Mouse (Mus musculus) megakaryocyte, embryonic 14.5 days (primary cell): ENCODE measurements around the gene Bod1l. TPM values are rescaled to one million over a fixed set of nuclear protein-coding genes. Genes with fewer than 3 reads are reported as not detected.

Experiments used
- H3K27me3 ChIP-seq: replicated peaks from 2 replicates; pipeline ENCODE3; 2012; ENCODE audit warnings: inconsistent platforms
- H3K36me3 ChIP-seq: replicated peaks from 2 replicates; pipeline ENCODE3; 2012; ENCODE audit warnings: low read length, inconsistent platforms, mixed read lengths
- H3K4me1 ChIP-seq: 2 replicates; pipeline ENCODE4 v1.6.1; 2012; ENCODE audit warnings: inconsistent platforms
- H3K4me3 ChIP-seq: replicated peaks from 2 replicates; pipeline ENCODE3; 2012; ENCODE audit warnings: moderate library complexity, mild to moderate bottlenecking, inconsistent platforms
- H3K9me3 ChIP-seq: 2 replicates; pipeline ENCODE4 v1.6.1; 2012; ENCODE audit warnings: inconsistent platforms
- FLI1 ChIP-seq: IDR thresholded peaks from 2 replicates; pipeline ENCODE4 v1.6.1; 2012; ENCODE audit warnings: low read length, inconsistent platforms, mixed read lengths
- GATA1 ChIP-seq: IDR thresholded peaks from 3 replicates; pipeline ENCODE4 v1.6.1; 2012; ENCODE audit warnings: mixed read lengths, low read length, inconsistent platforms, borderline replicate concordance
- polyA plus RNA-seq: library from polyadenylated mRNA; stranded (reverse); fragments of >175 nt; gene quantifications from 2 replicates; pipeline ENCODE4 v1.2.3, GENCODE M21; 2012; ENCODE audit warnings: low replicate concordance; ENCODE audit not compliant: insufficient read depth

Bod1l gene
- polyA plus RNA-seq, 1 experiment: 9.8 TPM

DNA sequence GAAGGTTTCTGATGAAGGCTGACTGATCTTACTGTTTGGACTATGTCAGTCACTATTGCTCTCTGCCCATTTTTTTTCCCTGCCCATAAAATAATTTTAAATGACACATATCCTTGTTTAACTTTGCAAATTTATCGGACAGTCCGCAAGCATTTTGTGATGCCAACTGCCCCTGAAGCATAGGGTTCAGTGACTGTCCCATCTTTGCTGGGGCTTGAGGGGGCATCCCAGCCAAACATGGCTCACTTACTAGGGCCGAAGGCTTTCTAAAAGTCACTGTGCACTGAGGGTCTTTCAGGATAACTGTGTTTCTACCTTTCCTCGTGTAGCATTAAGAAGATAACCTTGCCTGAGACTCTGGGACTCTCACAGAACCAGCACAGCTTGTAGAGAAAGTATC, 91.4 kb downstream of the Bod1l start:
- H3K4me1 ChIP-seq: peaks cover 31% of the 10 kb centered on the region
- H3K9me3 ChIP-seq: peaks cover 15% of the 10 kb centered on the region
- TF ChIP-seq GATA1 (no peak), FLI1 (no peak)
- no peaks in the 10 kb centered on the region for H3K36me3 ChIP-seq
- H3K27me3 ChIP-seq: peaks cover 97% of the 10 kb centered on the region
- no peak overlapping the region for H3K4me3 ChIP-seq

- TF ChIP-seq GATA1 (no peak), FLI1 (no peak)
- peaks cover 8% of the 10 kb centered on the region for H3K9me3 ChIP-seq
- H3K4me3 ChIP-seq: peak overlapping the region; percentile 14
- H3K36me3 ChIP-seq: no peaks in the 10 kb centered on the region
- peaks cover 17% of the 10 kb centered on the region for H3K4me1 ChIP-seq
- peaks cover 70% of the 10 kb centered on the region for H3K27me3 ChIP-seq
These were observed 99.0 kb downstream of the Bod1l start for GRCm38 (mm10) chr5:41744898-41745780.

- Histone ChIP-seq H3K9me3 (no peaks in the 10 kb centered on the region; the same call in 1 of the 2 replicates), H3K27me3 (peaks cover 61% of the 10 kb centered on the region), H3K4me1 (peaks cover 20% of the 10 kb centered on the region), H3K4me3 (no peak overlapping the region), H3K36me3 (no peaks in the 10 kb centered on the region)
- no peak for TF ChIP-seq FLI1
- TF ChIP-seq GATA1: no peak
These were observed 99.9 kb downstream of the Bod1l start for GRCm38 (mm10) chr5:41744234-41744633.

- no peaks in the 10 kb centered on the region; the same call in 1 of the 2 replicates for H3K9me3 ChIP-seq
- peaks cover 8% of the 10 kb centered on the region for H3K27me3 ChIP-seq
- H3K36me3 ChIP-seq: no peaks in the 10 kb centered on the region
- 0 out of 2 replicates have a peak, but pooled peaks cover 4% of the 10 kb centered on the region for H3K4me1 ChIP-seq
- no peak for TF ChIP-seq GATA1
- TF ChIP-seq FLI1: no peak
- peak overlapping the region; percentile 59 for H3K4me3 ChIP-seq
These were observed 105.3 kb downstream of the Bod1l start for GRCm38 (mm10) chr5:41738817-41739216.

Other genes with a start within 250 kb of the Bod1l start
- 42.6 and 132 TPM in 2 replicates for gene Rab28, start 136.2 kb downstream of the Bod1l start, polyA plus RNA-seq
- not detected in 2 replicates for gene Nkx3-2, start 79.8 kb downstream of the Bod1l start, polyA plus RNA-seq
- not detected in 2 replicates for gene Gm16223, start 223.6 kb upstream of the Bod1l start, polyA plus RNA-seq